Mouse (Mus musculus) G1E-ER4 (cell line): ENCODE measurements around the gene Atf6. TPM values are rescaled to one million over a fixed set of nuclear protein-coding genes. Genes with fewer than 3 reads are reported as not detected.

Source experiments
- GATA1 ChIP-seq: IDR thresholded peaks from one replicate; pipeline ENCODE4 v1.8.0; 2012; ENCODE audit warnings: low read length, inconsistent platforms
- polyA plus RNA-seq: library from polyadenylated mRNA; stranded (reverse); fragments of >175 nt; gene quantifications from 2 replicates; pipeline ENCODE4 v1.2.3, GENCODE M21; 2012

The Atf6 gene
- polyA plus RNA-seq, 1 experiment: 1.3 TPM

DNA sequence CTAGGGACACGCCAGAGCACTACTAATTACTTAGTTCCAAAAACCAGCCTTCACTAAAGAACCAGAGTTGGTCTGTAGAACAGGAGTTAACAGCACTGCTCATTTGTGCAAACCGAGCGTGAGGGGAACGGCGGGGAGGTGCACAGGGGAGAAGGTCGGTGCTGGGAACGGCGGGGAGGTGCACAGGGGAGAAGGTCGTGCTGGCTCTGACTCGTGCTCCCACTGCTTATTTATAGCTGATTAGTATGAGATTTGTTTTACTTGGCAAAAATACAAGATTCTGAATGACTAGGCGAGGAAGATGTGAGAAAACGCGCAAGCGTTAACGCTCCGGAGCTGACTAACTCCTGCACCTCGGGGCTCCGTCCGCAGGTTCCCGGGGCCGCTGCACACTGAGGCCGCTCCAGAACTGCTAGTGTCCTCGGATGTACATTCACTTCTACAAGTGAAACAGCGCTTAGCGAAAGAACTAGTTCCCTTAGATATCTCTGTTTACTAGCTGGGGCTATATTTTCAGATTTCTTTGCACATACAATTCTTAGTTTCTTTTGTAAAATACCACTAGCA is 96.1 kb downstream of the Atf6 start:
- no peak for TF ChIP-seq GATA1

DNA sequence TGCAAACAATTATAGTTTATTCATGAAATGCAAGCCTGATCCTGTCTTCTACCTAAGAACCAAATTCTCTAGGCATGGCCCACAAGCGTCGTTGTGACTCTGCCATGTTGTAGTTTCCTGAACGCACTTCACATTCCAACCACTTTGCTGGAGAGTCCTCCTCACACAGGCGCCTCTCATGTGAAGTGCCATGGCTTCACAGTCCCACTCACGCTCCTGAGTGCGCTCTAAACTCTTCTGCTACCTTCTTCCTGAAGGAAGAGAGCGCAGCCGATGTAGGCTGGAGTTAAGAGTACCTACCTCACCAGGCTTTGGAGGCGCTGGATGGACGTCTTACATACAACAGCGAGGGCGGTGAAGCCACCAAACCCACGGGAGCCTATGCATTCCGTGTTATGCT is 96.9 kb downstream of the Atf6 start:
- no peak for TF ChIP-seq GATA1

DNA sequence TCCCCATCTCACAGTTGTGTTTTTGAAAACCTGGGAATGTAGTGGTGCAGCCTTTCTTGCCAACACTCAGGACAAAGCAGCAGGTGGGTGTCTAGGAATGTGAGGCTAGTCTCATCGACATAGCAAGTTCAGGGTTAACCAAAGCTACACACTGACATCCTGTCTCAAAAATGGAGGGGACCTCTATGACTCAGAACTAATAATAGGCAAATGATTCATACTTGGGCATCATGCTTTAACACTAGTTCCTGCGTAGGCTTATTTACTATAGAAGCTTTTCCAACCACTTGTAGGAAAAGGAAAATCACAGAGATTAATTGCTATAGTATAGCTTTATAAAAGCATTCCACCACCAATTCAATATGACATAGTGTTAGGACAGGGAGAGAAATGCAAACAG is 100.6 kb downstream of the Atf6 start:
- no peak for TF ChIP-seq GATA1

DNA sequence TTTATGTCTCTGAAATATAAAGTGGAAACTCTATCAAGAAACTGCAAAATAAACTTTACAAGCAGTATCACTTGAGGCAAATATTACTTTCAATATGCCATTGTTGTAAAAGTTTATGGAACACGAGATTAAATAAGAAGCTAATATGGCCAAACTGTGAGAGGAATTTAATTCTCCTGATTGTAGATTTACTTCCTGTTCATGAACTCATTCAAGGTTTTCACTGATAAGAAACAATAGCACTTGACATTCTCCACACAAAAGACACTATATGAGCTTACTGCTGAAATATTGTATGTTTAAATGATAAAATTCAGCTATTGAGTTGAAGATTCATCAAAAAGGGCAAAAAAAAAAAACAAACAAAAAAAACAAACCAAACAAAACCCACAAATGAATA is 102.8 kb downstream of the Atf6 start:
- no peak for TF ChIP-seq GATA1

DNA sequence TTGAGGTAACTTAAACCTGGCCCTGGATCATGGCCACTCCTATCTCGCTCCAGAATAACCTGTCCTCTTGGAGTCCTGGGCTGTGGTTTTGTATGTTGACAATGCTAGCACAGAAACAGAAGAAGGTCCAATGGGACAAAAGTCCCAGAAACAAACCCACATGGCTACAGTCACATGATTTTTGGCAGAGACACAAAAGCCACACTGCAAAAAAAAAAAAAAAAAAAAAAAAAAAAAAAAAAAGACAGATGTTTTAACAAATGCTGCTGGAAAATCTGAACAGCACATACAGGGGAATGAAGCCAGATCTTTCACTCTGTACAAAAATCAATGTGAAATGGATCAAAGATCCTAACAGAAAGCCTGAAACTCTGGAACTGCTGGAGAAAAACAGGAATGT is 105.9 kb downstream of the Atf6 start:
- no peak for TF ChIP-seq GATA1

DNA sequence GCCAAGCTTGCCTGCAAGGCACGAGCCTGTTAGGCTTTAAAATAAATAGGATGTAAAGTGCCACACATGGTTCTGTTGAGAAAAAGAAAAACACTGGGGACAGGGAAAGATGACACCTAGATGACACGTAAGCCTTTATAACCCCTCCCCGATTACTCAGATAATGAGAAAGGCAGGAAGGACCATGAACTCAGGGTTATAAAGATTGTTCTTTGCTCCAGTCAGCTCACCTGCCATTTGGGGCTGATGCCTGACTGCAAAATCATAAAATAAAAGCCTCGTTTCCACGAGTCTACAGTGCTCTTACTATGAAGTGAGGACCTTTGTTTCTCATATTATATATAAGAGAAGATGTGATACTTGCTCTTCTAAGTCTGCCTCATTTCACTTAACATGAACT is 114.0 kb downstream of the Atf6 start:
- no peak for TF ChIP-seq GATA1

DNA sequence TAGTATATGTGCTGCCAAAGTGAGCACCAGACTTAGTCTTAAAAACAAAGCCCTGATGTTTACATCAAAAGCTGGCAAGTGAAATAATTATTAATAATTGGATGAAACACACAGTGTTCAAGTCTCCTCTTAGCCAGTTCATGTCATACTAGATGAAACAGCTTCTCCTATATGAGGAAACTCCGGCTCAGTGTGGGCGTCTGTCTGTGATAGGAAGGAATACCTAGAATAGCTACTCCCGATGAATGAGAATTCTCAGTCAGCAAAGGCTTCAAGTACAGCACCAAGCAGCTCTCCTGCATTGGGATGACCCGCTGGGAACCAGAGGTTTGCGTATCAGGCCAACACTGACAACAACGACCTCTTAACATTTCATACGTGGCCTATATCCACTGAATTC is 115.8 kb downstream of the Atf6 start:
- TF ChIP-seq GATA1: no peak

DNA sequence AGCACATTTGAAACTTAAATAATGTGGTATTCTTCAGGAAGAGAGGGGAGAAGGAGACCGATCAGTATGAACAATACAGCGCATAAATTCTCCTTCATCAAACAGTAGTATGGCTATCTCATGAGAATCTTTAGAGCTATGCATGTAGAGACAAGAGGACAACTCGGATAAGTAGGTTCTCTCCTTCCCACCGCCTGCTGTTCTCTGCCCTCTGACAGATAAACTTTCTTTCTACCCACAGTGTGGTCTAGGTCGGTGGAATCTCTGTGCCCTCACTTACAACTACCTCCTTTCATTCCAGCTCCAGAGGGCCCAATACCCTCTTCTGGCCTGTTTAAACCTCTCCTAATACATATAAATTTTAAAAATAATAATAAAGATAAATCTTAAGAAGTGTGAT is 121.0 kb downstream of the Atf6 start:
- TF ChIP-seq GATA1: no peak

DNA sequence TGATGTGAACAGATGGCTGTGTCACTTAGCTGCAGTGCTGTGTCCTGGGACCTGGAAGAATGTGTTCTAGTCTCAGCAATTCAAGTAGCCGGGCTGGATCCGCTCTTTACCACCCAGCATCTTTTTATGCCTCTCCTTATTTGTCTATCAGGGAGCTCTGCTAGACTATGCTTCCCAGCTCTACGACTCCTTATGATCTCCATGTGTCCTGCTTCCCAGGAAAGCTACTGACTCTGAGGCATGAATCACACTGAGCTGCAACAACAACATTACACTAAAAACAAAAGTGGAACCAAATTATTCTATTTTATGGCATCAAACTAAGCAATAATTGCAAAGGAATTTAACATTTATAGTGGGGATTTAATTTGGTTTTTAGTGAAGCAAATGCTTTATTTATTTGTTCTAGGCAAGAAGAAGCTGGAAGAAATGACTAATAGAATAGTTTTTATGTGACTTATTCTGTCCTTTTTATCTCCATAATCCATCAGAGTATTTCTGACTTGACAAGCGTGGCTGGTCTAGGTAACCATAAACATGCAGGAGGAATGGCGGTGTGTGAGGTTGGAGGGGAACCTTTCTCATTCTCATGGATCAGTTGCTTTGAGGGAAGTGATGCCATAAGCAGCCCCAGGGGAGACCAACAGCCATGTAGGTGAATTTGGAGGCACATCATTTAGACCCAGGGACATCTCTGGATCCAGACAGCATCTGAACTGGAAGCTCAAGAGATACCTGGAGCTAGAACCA is 125.9 kb downstream of the Atf6 start:
- no peak for TF ChIP-seq GATA1

DNA sequence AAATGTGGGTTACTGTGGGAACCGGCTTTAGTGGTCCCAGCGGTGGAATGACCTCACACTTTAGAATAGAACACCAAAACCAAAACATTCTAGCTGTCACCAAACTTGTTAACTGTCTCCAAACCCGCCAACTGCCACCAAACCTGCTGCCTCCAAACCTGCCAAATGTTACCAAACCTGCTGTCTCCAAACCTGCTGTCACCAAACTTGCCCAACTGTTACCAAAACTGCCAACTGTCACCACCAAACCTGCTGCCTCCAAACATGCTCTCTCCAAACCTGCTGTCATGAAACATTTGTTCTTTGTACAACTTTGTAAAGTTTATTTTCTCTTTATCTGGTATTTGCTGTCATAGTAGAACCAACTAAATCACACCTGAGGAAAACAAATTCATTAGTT is 132.7 kb downstream of the Atf6 start:
- TF ChIP-seq GATA1: no peak

DNA sequence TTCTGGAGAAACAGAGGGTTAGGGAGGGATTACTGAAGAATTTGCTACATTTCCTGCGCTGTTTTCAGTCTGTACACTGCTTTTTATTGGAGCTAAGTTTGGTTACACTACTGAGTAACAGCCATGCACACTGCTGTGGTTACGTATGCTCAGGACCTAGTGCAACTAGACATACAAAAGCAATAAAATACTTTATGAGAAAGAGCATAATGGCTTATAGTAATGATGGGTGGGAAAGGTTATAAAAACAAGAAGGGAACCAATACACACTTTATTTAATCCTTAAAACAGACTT is 135.0 kb downstream of the Atf6 start:
- no peak for TF ChIP-seq GATA1

DNA sequence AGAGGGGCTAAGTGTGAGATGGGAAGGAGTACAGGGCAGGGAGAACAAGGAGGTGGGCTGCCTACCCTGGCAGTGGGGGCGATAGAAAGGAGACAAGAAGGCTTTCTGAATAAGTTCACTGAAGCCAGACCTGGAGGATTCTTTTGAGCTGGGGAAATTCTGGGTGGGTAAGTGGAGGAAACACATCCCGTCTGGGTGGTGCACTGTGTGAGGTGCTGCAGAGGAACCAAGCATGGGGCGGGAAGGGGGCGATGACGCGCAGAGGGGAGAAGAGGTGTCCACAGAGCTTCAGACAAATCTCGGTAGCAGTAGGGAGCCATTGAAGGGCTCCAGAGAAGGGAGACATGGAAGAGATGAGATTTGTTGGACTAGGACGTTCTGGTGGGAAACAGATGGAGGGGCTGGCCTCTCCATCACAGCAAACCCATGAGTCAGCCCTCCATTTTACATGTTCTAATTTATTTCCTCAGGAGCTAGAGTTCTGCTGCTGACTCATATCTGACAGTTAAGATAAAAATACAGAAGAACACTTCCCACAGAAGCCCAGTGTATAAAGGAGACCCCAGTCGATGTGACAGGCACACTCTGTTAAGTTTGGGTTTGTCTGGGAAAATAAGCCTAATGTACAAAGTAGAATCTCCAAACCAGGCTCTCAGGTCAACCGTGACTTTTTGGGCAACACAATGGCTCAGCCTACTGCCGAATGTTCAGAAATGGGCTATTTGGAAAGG is 135.5 kb downstream of the Atf6 start:
- TF ChIP-seq GATA1: no peak

DNA sequence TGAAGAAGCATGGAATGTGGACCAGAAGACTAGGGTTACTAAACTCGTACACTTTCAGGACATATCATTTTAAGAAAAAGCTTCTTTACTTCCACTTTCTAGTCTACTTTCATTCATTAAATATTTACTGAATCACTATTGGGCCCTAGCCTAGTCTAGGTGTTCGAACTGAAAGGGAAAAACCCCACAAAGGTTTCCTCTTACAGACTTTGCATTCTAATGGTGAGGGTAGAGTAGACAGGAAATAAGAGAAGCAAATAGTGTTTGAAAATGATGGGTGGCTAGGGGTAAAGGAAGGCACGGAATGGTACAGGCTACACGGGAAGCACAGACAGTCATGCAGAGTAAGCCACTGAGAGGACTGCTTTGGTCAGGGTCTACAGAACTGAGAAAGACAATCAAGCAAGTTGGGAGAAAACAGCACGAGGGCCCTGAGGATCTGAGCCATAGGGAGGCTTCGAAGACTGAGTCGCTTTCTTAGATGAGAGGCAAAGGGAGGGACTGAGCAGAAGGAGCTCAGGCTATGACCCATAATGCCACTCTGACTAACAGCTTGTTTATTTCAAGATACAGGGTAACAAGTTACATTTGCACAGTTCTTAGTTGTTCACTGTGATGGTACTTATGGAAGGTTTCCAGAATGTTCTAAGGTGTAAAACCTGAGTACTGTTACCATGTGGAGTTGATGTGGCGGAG is 138.2 kb downstream of the Atf6 start:
- TF ChIP-seq GATA1: no peak

DNA sequence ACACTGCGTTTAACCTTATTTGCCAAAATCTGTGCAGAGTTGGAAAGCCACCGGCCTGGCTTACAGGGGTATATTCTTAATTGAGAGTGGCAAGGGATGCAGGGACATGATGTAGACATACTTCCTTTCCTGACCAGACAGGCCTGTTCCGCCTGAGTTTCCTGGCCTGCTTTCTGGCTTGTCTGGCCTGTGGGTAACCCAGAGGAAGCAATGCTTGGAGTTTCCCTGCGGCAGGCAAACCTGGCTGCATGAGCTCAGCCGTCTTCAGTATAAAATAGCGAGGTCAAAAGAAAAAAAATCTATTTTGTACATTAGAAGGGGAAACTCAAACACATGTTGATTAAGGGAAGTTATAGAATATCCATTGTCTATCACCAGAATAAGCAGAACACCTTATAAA is 139.0 kb downstream of the Atf6 start:
- TF ChIP-seq GATA1: no peak

DNA sequence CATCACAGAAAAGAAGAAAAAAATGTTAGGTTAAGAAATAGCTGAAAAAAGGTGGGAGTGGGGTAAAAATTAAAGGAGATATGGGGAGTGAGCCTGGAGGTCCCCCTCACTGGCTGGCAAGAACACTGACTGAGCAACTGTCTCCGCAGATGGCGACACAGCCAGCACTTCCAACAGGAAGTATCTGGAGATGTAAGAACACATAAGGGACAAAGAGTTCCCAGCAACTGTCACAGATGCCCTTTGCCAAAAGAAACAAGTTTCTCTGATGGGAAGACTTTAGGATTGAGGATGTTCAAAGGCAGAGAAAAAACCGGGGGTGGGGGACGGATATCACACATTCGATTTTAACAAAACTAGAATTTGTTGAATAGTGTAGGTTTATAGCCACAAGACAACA is 146.0 kb downstream of the Atf6 start:
- no peak for TF ChIP-seq GATA1

DNA sequence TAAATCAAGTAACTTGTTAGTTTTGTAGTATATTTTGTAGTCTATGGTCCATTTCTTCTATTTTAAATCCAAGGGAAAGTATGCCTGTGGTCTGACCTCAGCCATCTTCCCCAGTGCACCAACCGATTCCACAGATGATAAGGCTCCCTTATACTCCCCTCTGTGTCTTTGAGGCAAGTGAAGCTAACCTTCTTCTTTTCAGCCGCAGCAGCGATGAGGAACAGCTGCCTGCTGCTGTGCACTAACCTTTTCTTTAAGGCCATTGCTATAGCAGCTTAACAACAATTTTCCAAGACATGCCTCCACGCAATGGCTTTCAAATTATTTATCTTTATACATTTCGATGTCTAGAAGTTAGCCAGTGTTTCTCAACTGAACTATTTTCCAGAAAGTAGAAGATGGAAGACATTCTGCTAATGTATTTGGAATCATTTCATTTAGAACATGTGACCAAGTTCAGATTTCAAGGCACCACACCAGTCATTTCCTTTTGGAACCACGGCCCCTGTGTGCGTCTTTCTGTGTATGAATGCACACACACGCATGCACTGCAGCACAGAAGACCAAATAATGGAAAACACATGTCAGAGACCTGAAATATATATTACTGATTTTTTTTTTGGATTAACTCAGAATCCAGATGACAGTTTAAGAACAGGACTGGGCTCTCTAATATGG is 149.3 kb downstream of the Atf6 start:
- TF ChIP-seq GATA1: no peak
